Mouse (Mus musculus) bone marrow macrophage, adult 2 months (primary cell): Measurements from ENCODE around the gene Exosc8. TPM values are rescaled to one million over a fixed set of nuclear protein-coding genes. Genes with fewer than 3 reads are reported as not detected.

Source experiments
- H3K27ac ChIP-seq: 2 replicates; pipeline ENCODE4 v1.5.1; 2012; ENCODE audit warnings: low read depth, low read length; ENCODE audit not compliant: insufficient read depth
- H3K4me1 ChIP-seq: 2 replicates; pipeline ENCODE4 v1.6.1; 2012; ENCODE audit warnings: low read length; ENCODE audit not compliant: control insufficient read depth, insufficient read depth
- H3K4me3 ChIP-seq: 2 replicates; pipeline ENCODE4 v1.5.1; 2012; ENCODE audit warnings: mild to moderate bottlenecking, low read length, moderate library complexity; ENCODE audit not compliant: insufficient read depth
- CTCF ChIP-seq: IDR thresholded peaks from 2 replicates; pipeline ENCODE4 v1.5.1; 2012; ENCODE audit warnings: low read depth, mild to moderate bottlenecking, low read length, moderate library complexity
- POLR2A ChIP-seq: IDR thresholded peaks from 2 replicates; pipeline ENCODE4 v1.6.1; 2012; ENCODE audit warnings: mild to moderate bottlenecking, low read depth, low read length, borderline replicate concordance
- polyA plus RNA-seq: library from polyadenylated mRNA; stranded (reverse); fragments of >200 nt; gene quantifications from 2 replicates; pipeline ENCODE4 v1.2.4, GENCODE M21; 2012; ENCODE audit not compliant: missing spikeins, insufficient read depth, insufficient read length

The Exosc8 gene
- polyA plus RNA-seq, 1 experiment = 36.4 TPM

DNA sequence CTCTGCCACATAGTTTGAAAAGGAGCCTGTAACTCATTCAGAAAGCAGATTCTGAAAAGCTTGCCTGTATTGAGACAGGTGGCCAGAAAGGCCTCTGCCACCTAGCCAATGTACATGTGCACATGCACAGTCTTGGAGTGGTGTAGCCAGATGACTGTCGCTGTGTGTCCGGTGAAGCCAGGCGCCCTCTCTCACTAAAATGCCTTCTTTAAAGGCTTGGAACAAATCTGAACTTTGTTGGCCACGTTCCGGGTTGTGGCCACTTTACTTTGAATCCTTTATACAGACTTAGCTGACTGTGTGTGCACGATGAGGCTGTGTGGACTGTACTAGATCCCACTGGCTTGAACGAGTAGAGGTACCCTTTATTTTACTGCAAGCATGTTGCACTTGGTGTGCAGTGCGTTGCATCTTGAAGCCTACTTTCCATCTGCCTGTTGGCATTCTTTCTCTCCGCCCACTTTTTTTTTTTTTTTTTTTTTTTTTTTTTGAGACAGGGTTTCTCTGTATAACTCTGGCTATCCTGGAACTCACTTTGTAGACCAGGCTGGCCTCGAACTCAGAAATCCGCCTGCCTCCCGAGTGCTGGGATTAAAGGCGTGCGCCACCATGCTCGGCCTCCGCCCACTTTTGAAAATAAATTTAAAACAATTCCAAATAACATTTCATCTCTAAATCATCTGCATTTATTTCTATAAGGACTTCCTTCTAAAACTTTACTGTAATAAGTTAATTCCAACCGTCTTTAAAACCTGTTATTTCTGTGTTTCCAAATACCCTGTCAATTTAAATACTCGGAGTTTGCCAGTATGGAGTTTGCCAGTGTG is 1.1 kb upstream of the Exosc8 start:
- Histone ChIP-seq H3K4me1 (peaks cover 15% of the 10 kb centered on the region), H3K4me3 (peak overlapping the region; percentile 75), H3K27ac (peak overlapping the region; percentile 82)
- TF ChIP-seq POLR2A = no peak
- TF ChIP-seq CTCF = no peak

DNA sequence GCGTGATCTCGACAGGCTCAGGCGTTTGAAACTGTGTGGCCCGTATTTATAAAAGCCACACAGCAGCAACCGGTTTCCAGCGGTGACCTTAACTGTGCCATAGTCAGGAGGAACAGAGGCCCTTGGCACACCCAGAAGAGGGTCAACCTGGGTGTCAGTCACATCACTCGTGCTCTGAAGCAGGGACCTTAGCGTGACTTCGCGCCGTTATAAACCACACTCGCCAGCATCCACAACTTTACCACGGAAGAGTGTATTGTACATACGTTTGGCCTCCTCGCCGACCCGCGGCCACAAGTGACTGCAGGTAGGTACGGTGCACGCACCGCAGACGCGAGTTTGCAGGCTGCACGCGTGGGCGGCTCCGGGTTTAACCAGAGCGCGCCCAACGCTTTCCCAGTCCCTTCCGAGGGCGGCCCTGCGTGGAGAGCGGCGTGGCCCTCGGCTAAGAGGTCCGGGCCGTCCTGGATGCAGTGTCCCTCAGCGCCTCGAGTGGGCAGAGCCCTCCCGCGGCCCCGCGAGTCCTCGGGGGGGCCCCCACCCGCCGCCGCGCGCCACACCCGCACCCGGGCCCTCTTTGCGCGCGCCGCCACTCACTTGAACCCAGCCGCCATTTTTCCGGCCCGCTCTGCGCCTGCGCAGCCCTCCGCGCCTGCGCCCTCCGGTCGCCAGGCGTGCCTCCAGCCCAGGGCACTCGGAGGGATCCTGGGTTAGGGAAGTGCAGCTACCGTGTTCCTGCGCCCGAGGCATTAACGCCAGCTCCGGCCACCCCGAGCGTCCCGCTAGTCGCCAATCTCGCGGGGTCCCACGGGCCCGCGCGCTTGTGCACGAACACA is 564 bp downstream of the Exosc8 start:
- TF ChIP-seq CTCF = no peak
- TF ChIP-seq POLR2A = no peak
- H3K4me1 ChIP-seq = peaks cover 19% of the 10 kb centered on the region
- H3K27ac ChIP-seq = peak overlapping the region; percentile 97
- peak overlapping the region; percentile 75 for H3K4me3 ChIP-seq

DNA sequence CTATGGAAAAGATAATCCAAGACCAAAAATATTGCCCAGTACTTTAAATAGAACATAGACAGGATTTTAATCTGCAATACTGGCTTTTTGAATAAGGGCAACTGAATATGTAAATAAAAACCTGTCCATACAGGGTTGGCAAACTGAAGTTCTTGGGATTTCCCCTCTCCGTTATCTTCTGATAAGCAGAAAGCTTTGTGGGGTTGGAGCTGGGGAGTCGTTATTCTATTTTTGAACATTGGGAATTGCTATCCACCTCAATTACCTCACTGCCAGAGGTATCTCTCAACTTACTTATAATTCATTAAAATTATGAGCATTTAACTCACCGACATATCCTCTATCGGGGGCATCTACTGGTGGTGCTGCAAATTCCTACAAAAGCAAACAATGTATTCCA is 2.8 kb downstream of the Exosc8 start:
- H3K27ac ChIP-seq = no peak overlapping the region
- no peak for TF ChIP-seq CTCF
- no peak for TF ChIP-seq POLR2A
- H3K4me3 ChIP-seq = no peak overlapping the region
- H3K4me1 ChIP-seq = 0 out of 2 replicates have a peak, but pooled peaks cover 6% of the 10 kb centered on the region

DNA sequence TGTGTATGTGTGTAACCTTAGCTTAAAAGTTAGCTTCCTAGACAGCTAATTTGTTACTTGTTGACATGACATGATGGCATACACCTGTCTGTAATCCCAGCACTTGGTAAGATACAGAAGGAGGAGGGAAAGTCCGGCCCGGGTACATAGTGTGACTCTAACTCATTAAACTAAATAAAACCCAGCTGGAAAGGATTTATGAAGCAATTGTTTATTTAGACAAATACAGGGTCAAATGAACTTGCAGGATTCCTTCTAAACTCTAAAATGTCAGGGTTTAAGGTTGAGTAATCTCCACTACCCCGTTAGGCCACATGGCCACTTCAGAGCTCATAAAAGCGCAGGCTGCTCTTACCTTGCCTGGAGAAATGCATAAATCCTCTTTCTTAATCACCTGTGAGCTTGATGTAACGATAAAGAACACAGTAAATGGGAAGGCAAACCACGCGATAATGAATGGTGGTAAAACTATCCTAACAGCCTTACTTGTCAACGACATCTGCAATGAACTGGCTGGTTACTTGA is 3.5 kb downstream of the Exosc8 start:
- Histone ChIP-seq H3K4me3 (no peak overlapping the region), H3K4me1 (0 out of 2 replicates have a peak, but pooled peaks cover 4% of the 10 kb centered on the region), H3K27ac (no peak overlapping the region)
- no peak for TF ChIP-seq CTCF
- no peak for TF ChIP-seq POLR2A

DNA sequence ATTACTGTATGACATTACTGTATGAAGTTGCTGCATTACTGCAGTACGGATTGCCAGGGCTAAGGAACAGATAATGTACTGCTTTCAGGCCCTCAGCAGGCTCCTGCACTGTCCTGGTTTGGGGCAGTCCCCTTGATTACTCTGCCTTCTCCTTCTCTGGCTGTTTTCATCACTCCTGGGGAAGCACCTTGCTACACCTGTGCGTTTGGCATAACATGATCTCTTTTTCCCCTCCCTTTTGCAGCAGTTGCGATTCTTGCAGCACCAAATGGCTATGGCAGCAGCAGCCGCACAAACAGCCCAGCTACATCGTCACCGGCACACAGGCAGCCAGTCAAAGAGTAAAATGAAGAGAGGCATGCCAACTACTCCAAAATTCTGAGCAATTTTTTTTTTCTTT is 7.1 kb downstream of the Exosc8 start:
- H3K4me1 ChIP-seq = peaks cover 13% of the 10 kb centered on the region
- no peak overlapping the region for H3K4me3 ChIP-seq
- TF ChIP-seq CTCF (no peak), POLR2A (no peak)
- no peak overlapping the region for H3K27ac ChIP-seq

DNA sequence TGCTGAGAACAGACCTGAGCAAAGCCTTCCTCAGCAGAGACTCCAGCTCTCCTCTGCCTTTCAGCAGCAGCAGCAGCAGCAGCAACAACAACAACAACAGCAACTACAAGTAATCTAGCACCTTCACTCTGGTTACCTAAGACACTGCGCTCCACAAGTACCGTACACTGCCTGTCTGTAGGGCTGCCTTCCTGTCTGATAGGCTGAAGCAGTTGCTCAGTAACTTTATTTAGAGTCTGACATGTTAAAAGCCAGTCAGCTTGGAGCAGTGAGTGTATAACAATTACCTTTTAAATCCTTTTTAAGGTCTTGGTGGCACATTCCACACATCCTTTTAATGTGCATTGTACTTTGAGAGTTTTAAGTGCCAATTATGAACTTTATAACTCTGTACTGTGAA is 7.6 kb downstream of the Exosc8 start:
- Histone ChIP-seq H3K27ac (no peak overlapping the region), H3K4me1 (peaks cover 16% of the 10 kb centered on the region), H3K4me3 (no peak overlapping the region)
- TF ChIP-seq CTCF (no peak), POLR2A (no peak)

- no peak for TF ChIP-seq CTCF
- no peak for TF ChIP-seq POLR2A
- H3K27ac ChIP-seq = no peak overlapping the region
- H3K4me1 ChIP-seq = peaks cover 16% of the 10 kb centered on the region
- no peak overlapping the region for H3K4me3 ChIP-seq
Measured at GRCm38 (mm10) chr3:54725344-54725743, 9.8 kb downstream of the Exosc8 start.

DNA sequence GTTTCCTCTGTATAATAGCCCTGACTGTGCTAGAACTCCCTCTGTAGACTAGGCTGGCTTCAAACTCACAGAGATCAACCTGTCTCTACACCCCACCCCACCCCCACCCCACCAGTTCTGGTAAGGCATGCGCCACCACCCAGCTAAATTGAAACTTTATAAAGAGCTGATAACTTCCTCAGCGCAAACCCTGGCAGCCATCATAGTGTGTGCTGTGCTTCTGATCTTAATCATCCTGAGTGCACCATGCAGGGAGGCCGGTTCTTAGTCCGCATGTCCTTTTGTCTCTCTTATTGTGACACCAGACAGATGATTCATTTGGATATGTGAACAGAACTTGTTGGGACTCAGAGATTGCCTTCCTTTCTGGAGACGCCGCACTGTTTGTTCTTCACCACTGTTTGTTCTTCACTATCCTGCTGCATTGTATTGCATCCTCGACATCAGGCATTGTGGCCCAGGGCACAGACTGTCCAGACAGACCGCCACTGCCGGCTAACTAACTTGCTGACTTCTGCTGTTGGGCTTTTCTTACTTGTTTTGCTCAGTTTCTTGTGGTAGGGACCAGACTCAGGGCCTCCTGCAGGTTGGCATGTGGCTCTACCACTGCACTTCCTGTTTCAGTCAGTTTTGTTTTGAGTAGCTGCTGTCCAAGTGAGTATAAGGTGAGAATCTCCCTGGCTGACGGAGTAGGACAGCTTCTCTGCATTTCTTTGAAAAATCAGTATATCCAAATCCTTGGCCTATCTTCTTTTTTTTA is 11.3 kb downstream of the Exosc8 start:
- no peak overlapping the region for H3K4me3 ChIP-seq
- peak overlapping the region; percentile 48 for H3K27ac ChIP-seq
- H3K4me1 ChIP-seq = peaks cover 15% of the 10 kb centered on the region
- no peak for TF ChIP-seq POLR2A
- TF ChIP-seq CTCF = no peak

DNA sequence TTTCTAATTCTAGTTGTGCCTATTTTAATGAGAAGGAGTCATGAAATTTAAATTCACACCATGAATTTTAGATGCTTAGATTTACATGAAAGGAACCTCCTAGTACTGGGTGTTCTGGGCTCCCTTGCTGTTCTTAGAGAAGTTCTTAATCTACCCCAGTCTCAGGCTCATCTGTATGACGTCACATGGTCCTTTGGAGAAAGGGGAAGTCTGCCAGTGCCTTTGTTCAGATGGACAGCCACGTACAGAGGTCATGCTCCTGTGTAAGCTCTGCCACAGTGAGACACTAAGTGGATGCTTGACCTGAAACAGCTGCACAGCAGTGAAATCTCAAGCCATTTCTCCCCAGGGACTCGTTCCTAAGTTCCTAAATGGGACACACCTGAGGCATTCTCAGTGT is 16.2 kb downstream of the Exosc8 start:
- TF ChIP-seq CTCF (no peak), POLR2A (no peak)
- H3K4me1 ChIP-seq = peaks cover 13% of the 10 kb centered on the region
- H3K4me3 ChIP-seq = no peak overlapping the region
- H3K27ac ChIP-seq = no peak overlapping the region
